Mouse (Mus musculus): ENCODE measurements around the gene Uvrag. TPM values are rescaled to one million over a fixed set of nuclear protein-coding genes. Genes with fewer than 3 reads are reported as not detected.

Gene Uvrag
- 18.6 TPM for polyA plus RNA-seq (2014; fragmentation: Illumina TruSeq; extraction: RNeasy Lipid Tissue Mini Kit (QIAGEN cat#74804); ENCODE audit: low read depth, low replicate concordance)

DNA sequence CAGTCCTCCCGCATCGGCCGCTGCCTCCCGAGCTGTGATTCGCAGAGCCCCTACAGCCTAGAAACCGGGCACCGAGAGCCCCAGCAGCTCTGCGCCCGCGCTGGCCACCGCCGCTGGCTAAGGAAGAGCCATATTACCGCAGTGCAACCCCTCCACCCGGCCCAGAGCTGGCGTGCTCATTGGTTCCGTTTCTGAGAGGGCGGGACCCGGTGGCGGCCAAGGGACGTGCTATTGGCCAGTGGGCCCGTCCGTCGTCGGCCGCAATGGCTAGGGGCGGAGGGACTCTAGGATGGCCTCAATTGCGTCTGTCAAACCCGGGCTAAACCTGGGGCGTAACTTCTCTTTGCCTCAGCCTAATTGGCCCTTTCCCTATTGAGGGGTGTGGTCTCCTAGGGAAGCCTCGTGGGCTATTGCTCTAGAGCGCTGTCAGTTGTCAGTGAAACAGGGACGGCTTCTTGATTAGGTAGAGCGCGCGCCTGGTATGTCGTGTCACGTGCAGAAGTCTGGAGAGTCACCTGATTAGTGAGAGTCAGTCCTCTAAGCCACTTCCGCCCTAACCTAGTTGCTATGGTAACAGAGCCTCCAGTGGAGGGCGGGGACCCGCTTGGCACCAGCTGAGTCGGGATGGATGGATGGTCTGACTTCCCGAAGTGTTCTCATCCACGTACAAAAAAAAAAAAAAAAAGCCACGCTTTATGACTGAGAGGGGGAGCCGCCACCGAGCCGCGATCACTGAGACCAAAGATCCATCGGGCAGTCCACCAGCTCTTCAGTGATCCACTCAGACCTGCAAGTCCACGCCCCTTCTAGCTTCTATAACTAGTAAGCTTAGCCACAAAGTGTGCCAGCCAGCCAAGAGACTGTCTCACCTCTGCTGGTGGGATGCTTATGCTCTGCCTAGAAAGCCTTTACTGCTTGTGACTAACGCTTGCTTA is at the start of gene Uvrag:
Gene Uvrag, minus strand, starts transcription at position 158 of the 935 bp plus-strand sequence.

DNA sequence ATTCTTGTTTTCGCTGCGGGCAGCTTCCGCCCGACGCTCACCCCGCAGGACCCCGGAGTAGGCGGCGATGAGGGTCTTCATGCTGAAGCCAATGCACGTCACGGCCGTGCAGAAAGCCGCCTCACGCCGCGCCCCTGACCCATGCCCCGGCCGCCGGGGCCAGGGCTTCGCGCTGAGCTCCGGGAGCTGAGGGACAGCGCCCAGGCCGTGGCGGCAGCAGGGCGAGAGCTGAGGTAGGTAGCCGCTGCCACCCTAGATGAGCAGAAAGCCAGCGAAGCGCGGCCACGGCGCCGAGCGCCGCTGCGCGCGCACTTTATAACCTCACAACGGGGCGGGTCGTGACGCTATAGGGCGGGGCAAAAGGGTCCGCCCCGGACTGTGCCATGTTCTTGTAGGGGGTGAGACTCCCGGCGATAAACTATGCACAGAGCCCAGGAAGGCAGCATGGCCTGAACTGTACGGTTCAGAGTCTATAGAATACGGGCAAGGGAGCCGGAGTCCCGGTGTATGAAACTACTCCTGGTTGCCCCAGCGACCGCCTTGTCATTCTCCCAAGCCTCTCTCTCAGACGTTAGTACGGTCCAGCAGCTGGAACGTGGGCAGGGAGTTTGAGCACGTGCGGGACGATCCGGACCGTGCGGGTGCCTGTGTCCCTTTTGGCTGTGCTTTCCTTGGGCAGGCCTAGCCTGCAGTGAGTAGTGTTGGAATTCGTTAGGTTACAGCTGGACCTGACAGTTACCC is 41.7 kb upstream of the Uvrag start, which contains the start of gene Dgat2:
Gene Dgat2, minus strand, starts transcription at position 288 of the 741 bp plus-strand sequence.

Other genes with a start within 250 kb of the Uvrag start
- 19.8 TPM for gene Dgat2, start 41.6 kb upstream of the Uvrag start, polyA plus RNA-seq (2014; fragmentation: Illumina TruSeq; extraction: RNeasy Lipid Tissue Mini Kit (QIAGEN cat#74804); ENCODE audit: low read depth, low replicate concordance)
- gene Mogat2, start 97.5 kb upstream of the Uvrag start, polyA plus RNA-seq (2014; fragmentation: Illumina TruSeq; extraction: RNeasy Lipid Tissue Mini Kit (QIAGEN cat#74804); ENCODE audit: low read depth, low replicate concordance), result 1.9 TPM
- gene Map6, start 126.3 kb upstream of the Uvrag start, polyA plus RNA-seq (2014; fragmentation: Illumina TruSeq; extraction: RNeasy Lipid Tissue Mini Kit (QIAGEN cat#74804); ENCODE audit: low read depth, low replicate concordance), result 0.16 TPM
- gene Serpinh1, start 212.1 kb upstream of the Uvrag start, polyA plus RNA-seq (2014; fragmentation: Illumina TruSeq; extraction: RNeasy Lipid Tissue Mini Kit (QIAGEN cat#74804); ENCODE audit: low read depth, low replicate concordance), result 30.4 TPM
- 0.20 TPM for gene Gdpd5, start 240.3 kb upstream of the Uvrag start, polyA plus RNA-seq (2014; fragmentation: Illumina TruSeq; extraction: RNeasy Lipid Tissue Mini Kit (QIAGEN cat#74804); ENCODE audit: low read depth, low replicate concordance)

All from kidney, adult 10 weeks (tissue).